Mouse (Mus musculus): ENCODE results near the gene Khnyn.

Khnyn gene

DNA sequence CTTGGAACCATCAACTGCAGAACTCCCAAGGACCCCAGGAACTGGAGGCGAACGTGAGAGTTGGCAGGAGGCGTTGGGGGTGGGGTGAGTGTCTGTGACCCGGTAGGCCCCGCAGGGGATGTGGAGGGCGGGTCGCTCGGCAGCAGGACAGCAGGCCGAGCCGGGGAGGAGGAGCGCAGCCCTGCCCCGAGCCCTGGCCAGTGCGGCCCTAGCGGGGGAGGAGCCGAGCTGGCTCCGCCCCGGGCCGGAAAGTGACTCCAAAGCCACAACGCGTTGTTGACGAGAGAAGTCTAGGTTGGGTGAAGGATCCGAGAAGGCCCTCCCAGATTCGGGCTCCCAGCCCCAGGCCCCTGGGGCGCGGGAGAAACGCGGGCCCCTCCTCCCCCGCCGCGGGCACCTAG is at the start of gene Khnyn:
Khnyn (plus strand) TSS at position 235 of the 401 bp plus-strand sequence.
- DNase-seq (ENCODE audit: low read depth, low spot score) = peak; percentile 66

GRCm38 (mm10) chr14:55838312-55838711 is 46.4 kb upstream of the Khnyn start:
- DNase-seq (ENCODE audit: low read depth, low spot score) = no peak

GRCm38 (mm10) chr14:55838740-55839139 is 46.0 kb upstream of the Khnyn start:
- no peak for DNase-seq (ENCODE audit: low read depth, low spot score)

DNA sequence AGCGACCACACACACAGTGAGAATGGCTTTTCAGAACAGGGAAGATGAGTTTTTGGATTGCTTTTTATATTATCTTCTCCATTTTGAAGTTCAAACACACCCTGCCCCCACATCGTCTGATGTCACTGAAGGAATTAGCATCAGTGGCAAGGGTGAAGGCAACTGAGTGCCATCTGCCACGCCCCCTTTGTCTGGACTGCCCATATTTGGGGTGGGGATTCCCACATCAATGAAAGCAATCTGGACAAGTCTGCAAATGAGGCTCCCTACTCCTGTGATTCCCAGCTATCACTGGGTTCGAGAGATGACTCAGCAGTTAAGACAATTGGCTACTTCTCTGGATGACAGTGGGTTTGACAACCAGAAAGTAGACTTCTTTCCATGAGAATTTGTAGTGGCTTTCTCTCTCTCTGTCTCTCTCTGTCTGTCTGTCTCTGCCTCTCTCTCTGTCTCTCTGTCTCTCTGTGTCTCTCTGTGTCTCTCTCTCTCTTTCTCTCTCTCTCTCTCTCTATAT is 43.8 kb upstream of the Khnyn start:
- no peak for DNase-seq (ENCODE audit: low read depth, low spot score)

DNA sequence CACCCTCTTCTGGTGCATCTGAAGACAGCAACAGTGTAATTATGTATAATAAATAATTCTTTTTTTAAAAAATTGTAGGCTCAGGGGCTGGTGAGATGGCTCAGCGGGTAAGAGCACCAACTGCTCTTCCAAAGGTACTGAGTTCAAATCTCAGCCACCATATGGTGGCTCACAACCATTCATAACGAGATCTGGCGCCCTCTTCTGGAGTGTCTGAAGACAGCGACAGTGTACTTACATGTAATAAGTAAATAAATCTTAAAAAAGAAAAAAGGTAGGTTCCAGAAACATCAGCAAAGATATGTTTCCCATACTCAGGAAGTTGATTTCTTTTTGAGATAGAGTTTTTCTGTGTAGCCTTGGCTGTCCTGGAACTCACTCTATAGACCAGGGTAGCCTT is 42.0 kb upstream of the Khnyn start:
- DNase-seq (ENCODE audit: low read depth, low spot score) = no peak

DNA sequence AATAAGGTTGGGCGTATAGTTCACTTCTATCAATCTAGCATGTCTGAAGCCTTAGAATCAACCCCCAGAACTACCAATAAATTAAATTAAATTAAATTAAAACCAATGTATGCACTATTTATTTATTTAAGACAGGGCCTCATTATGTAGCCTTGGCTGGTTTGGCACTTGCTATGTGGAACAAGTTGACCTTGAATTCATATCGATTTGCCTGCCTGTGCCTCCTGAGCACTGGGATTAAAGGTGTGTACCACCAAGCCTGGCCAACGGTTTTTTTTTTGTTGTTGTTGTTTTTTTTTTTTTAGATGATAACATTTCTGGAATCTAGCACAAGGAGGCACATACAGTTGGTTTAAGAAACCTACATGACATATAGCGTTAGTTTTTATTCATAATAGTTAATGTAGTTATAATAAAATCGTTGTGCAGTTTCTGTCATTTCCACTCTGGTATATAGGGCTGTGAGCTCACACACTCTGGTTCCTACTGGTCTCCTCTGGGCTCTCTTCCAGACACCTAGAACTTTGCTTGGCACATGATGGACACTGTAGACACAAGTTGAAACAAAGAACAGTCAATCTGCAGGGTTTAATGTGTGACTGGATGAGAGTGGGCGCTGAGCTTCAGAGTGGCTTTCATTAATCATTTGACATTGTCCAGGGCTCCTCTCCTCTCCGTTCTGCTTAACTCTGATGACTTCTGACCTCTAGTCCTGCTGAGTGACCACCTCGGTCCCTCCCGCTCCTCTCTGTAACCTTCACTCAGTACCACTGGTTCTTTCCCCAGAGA is 39.0 kb upstream of the Khnyn start:
- DNase-seq (ENCODE audit: low read depth, low spot score) = no peak

- no peak for DNase-seq (ENCODE audit: low read depth, low spot score)
Measured at GRCm38 (mm10) chr14:55850885-55851284, 33.9 kb upstream of the Khnyn start.

- no peak for DNase-seq (ENCODE audit: low read depth, low spot score)
Measured at GRCm38 (mm10) chr14:55852646-55853551, 31.8 kb upstream of the Khnyn start.

- DNase-seq (ENCODE audit: low read depth, low spot score) = no peak
Measured at GRCm38 (mm10) chr14:55853621-55854285, 31.0 kb upstream of the Khnyn start, which contains the start of gene Nynrin. TSS of gene Nynrin (plus strand) at chr14:55854010.

DNA sequence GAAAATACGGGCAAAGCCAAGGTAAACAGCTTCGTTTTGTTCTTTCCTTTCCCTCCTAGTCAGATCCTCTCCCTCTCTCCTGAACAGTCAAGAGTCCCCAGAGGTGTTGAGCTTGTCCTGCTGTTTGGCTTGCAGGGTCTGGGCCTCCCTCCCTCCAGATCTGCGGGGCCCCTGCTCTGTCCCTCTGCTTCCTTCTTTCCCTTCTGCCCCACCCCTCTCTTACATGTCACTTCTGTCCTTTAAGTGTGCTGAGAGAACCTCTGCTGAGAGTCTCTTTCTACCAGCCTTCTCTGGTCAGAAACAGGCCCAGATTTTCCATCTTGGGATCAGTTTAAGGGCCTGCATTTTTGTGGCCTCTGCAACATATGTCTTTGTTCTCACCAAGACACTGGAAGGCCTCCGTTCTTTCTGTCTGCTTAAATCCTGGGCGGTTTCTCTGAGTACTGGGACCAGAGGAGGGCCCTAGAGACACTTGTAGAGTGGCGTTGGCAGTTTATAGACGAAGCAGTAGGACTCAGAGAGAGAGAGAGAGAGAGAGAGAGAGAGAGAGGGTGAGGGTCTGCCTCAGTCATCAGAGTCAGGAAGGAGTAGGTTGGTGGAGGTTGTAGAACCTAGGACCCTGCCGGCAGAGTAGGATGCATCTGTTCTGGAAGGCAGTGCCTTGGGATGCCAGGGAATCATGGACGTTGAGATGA is 30.2 kb upstream of the Khnyn start:
- DNase-seq (ENCODE audit: low read depth, low spot score) = no peak

GRCm38 (mm10) chr14:55855101-55855561 is 29.6 kb upstream of the Khnyn start:
- no peak for DNase-seq (ENCODE audit: low read depth, low spot score)

DNA sequence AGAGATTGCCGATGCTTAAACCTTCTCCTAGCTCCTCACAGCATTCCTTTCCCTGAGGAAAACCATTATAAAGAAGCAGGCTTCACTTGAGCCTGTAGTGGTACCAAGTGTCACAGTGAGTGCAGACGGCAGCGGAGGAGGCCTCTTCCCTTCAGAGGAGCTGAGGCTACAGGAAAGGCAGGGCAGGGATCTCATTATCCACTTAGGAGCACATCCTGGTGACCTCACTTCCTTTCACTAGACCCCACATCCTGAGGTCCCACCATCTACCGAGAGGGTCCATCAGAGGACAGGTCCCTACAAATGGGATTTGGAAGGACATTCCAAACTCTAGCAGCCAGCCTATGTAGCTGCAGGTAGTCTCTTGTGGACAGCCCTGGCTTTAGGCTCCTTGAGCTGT is 27.2 kb upstream of the Khnyn start:
- DNase-seq (ENCODE audit: low read depth, low spot score) = no peak

GRCm38 (mm10) chr14:55862186-55862585 is 22.6 kb upstream of the Khnyn start:
- no peak for DNase-seq (ENCODE audit: low read depth, low spot score)

- DNase-seq (ENCODE audit: low read depth, low spot score) = no peak
Measured at GRCm38 (mm10) chr14:55862970-55863369, 21.8 kb upstream of the Khnyn start.

- DNase-seq (ENCODE audit: low read depth, low spot score) = peak; percentile 34
Measured at GRCm38 (mm10) chr14:55863773-55864172, 21.0 kb upstream of the Khnyn start.

DNA sequence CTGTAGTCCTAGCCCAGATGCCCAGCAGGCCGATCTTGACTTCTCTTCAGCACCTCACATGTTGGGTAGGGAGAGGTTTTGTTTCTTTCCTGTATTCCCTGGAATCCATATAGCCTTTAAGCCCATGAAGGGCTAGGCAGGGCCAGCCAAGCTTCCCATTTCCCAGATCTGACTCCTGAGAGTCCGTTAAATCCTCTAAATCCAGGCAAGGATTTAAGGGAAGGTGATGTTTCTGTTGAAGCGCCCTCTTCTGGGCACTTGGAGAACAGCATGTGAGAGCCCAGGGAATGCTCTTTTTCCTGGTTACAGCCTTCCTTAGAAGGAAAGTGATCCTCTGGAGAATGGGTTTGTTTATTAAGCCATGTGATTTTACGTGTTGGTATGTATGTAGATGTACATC is 17.8 kb upstream of the Khnyn start:
- no peak for DNase-seq (ENCODE audit: low read depth, low spot score)

- DNase-seq (ENCODE audit: low read depth, low spot score) = no peak
Measured at GRCm38 (mm10) chr14:55868230-55869026, 16.3 kb upstream of the Khnyn start.

DNA sequence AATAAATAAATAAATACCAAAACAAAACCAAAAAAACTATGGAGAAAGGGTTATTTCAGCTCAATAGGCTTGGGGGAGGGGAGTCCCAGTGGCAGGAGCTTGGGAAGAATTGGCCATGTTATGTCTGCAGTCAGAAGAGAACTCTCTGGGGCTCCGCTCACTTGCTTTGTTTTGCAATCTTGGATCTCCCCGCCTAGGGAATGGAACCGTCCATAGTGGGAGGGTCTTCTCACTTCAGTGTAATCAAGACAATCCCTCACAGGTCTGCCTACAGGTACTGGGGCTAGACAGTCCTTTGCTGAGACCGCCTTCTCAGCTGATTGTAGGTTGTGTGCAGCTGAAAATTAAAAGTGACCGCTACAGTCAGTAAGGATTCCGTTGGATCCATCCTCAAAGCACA is 15.2 kb upstream of the Khnyn start:
- no peak for DNase-seq (ENCODE audit: low read depth, low spot score)

- DNase-seq (ENCODE audit: low read depth, low spot score) = no peak
Measured at GRCm38 (mm10) chr14:55872039-55872438, 12.7 kb upstream of the Khnyn start.

- no peak for DNase-seq (ENCODE audit: low read depth, low spot score)
Measured at GRCm38 (mm10) chr14:55872551-55872950, 12.2 kb upstream of the Khnyn start.

Data from c-Kit-negative CD71-positive TER-119-positive erythroid progenitor cells, embryonic 14.5 days (primary cell).